Mouse (Mus musculus) testis, adult 2 months (tissue): ENCODE results near the gene Ell.
A peak's percentile ranks its signal among the peaks of the same experiment; 100 is the strongest.

ENCODE experiments used
- CTCF ChIP-seq: fragments of 200-500 bp; IDR thresholded peaks from 2 replicates; pipeline ENCODE4 v1.5.1; 2012; ENCODE audit warnings: low read depth, mild to moderate bottlenecking, inconsistent platforms, low read length, moderate library complexity; ENCODE audit not compliant: control insufficient read depth, insufficient read depth, insufficient replicate concordance
- POLR2A ChIP-seq: fragments of 200-500 bp; IDR thresholded peaks from 2 replicates; pipeline ENCODE4 v1.6.1; 2012; ENCODE audit warnings: low read depth, mild to moderate bottlenecking, inconsistent platforms, low read length, moderate library complexity; ENCODE audit not compliant: control insufficient read depth

DNA sequence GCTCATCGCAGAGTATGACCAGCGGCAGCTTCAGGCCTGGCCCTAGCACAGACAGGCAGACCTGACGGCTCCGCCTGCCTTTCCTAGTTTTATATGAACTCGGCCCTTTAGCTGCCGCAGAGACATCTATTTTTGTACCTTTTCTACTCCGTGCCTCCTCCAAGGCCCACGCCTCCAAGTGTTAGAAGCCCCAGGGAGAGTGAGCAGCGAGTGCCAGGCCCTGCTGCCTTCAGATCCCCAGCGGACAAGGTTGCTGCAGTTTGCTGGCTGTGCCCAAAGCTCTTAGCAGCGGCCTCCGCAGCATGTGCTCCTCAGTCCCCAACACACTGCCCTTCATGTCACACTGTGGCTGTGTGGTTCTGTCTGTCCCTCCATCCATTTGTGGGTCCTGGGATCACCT, 52.3 kb downstream of the Ell start:
- TF ChIP-seq CTCF (no peak), POLR2A (0 out of 2 replicates have a peak, but pooled peaks have one; percentile 4)
